Mouse (Mus musculus) lung, postnatal 0 days (tissue): ENCODE measurements around the gene Gm49333. TPM values are rescaled to one million over a fixed set of nuclear protein-coding genes. Genes with fewer than 3 reads are reported as not detected.

Experiments
- ATAC-seq: fragments of 200-750 bp; cut with Nextera tagmentation; 2 replicates; pipeline ENCODE4 v1.8.0; 2017; ENCODE audit warnings: moderate library complexity
- DNase-seq: peaks from one replicate; pipeline ENCODE4 v3.0.0-alpha.2; 2016; ENCODE audit warnings: low spot score
- H3K27ac ChIP-seq: fragments of 300-500 bp; sonication (generic); 2 replicates; pipeline ENCODE4 v1.5.1; 2014; ENCODE audit warnings: antibody characterized with exemption, mild to moderate bottlenecking, low read length, mixed read lengths
- H3K27me3 ChIP-seq: fragments of 300-500 bp; sonication (generic); replicated peaks from 2 replicates; pipeline ENCODE4 v1.6.1; 2014; ENCODE audit warnings: low read length, mixed read lengths; ENCODE audit not compliant: insufficient read depth
- H3K36me3 ChIP-seq: fragments of 300-500 bp; sonication (generic); 2 replicates; pipeline ENCODE4 v1.6.1; 2014; ENCODE audit warnings: low read length, mixed read lengths; ENCODE audit not compliant: insufficient read depth
- H3K4me1 ChIP-seq: fragments of 300-500 bp; sonication (generic); 2 replicates; pipeline ENCODE4 v1.6.1; 2014; ENCODE audit warnings: antibody characterized with exemption, low read depth, low read length, mixed read lengths; ENCODE audit not compliant: insufficient read depth
- H3K4me2 ChIP-seq: fragments of 300-500 bp; sonication (generic); replicated peaks from 2 replicates; pipeline ENCODE4 v1.6.1; 2014; ENCODE audit warnings: low read depth, mild to moderate bottlenecking, low read length, moderate library complexity, mixed read lengths
- H3K4me3 ChIP-seq: fragments of 300-500 bp; sonication (generic); 2 replicates; pipeline ENCODE4 v1.5.1; 2014; ENCODE audit warnings: low read depth, low read length
- H3K9ac ChIP-seq: fragments of 300-500 bp; sonication (generic); replicated peaks from 2 replicates; pipeline ENCODE4 v1.6.1; 2014; ENCODE audit warnings: low read depth, mild to moderate bottlenecking
- H3K9me3 ChIP-seq: fragments of 300-500 bp; sonication (generic); 2 replicates; pipeline ENCODE4 v1.6.1; 2016; ENCODE audit warnings: low read length, mixed read lengths
- CTCF ChIP-seq: IDR thresholded peaks from 2 replicates; pipeline ENCODE4 v1.5.1; 2016; ENCODE audit warnings: antibody characterized with exemption, mild to moderate bottlenecking
- EP300 ChIP-seq: IDR thresholded peaks from 2 replicates; pipeline ENCODE4 v1.6.1; 2016; ENCODE audit warnings: antibody characterized with exemption, mild to moderate bottlenecking, control low read depth
- WGBS: fragments of 180-500 bp; shearing (Covaris S2); extraction: QIAGEN DNeasy Blood & Tissue Kit; methylation state at CpG from one replicate; pipeline ENCODE4 v1.1.7; 2014; 5-methylcytosine and 5-hydroxymethylcytosine counted together
- polyA plus RNA-seq: library from polyadenylated mRNA; unstranded; fragments of >200 nt; fragmentation: Nextera tagmentation; extraction: Ambion mirVana; gene quantifications from 2 replicates; pipeline ENCODE4 v1.2.1, GENCODE M21; 2015

The Gm49333 gene
- polyA plus RNA-seq, 1 experiment from 2014 or later: 0.08 TPM

DNA sequence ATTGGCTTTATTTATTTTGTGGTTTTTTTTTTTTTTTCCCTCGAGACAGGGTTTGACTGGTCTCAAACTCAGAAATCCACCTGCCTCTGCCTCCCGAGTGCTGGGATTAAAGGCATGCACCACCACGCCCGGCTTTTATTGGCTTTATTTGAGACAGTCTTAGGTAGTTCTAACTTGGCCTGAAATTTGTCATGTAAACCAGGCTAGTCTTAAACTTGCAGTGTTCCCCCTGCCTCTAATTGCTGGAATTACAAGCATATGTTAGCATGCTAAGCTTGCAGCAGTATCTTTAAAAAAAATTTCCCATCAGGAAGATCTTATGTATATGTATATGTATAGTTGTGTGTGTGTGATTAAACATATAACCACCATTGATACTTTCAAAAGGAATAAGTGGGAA is 65.3 kb downstream of the Gm49333 start:
- ATAC-seq (no peak), DNase-seq (no peak)
- no peaks in the 10 kb centered on the region for H3K27me3 ChIP-seq
- H3K36me3 ChIP-seq: peaks cover 29% of the 10 kb centered on the region
- peaks cover 14% of the 10 kb centered on the region for H3K4me1 ChIP-seq
- no peaks in the 10 kb centered on the region for H3K9me3 ChIP-seq
- WGBS: 67% methylated on average over 4 of the region's 4 CpGs
- H3K4me3 ChIP-seq: no peak overlapping the region
- TF ChIP-seq CTCF: peak; percentile 30
- TF ChIP-seq EP300: no peak
- no peak overlapping the region for H3K27ac ChIP-seq
- H3K4me2 ChIP-seq: no peak overlapping the region
- no peak overlapping the region for H3K9ac ChIP-seq

DNA sequence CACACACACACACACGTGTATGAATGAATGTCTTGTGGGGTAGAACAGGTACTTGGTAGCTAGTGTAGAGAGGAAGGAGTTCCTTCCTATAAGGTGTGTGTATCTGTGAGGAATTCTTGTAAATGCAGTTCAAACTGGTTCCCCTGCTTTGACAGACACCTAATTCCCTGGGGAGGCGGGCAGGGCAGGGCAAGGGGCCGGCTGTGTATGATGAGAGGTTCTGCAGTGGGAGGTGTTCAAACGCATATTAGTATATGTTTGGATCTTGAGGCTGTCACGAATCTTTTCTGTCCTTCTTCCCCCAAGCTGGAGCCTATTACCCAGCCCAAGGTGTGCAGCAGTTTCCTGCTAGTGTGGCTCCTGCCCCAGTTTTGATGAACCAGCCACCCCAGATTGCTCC is 66.0 kb downstream of the Gm49333 start:
- ATAC-seq (no peak), DNase-seq (no peak)
- 0 out of 2 replicates have a peak overlapping the region, but pooled peaks have one; percentile 2 for H3K9ac ChIP-seq
- peak overlapping the region; percentile 73 for H3K27ac ChIP-seq
- TF ChIP-seq EP300: no peak
- TF ChIP-seq CTCF: no peak
- no peak overlapping the region for H3K4me3 ChIP-seq
- no peaks in the 10 kb centered on the region for H3K9me3 ChIP-seq
- H3K36me3 ChIP-seq: peaks cover 36% of the 10 kb centered on the region
- H3K4me2 ChIP-seq: no peak overlapping the region
- WGBS: 70% methylated on average over 5 of the region's 5 CpGs
- peaks cover 14% of the 10 kb centered on the region for H3K4me1 ChIP-seq
- no peaks in the 10 kb centered on the region for H3K27me3 ChIP-seq

DNA sequence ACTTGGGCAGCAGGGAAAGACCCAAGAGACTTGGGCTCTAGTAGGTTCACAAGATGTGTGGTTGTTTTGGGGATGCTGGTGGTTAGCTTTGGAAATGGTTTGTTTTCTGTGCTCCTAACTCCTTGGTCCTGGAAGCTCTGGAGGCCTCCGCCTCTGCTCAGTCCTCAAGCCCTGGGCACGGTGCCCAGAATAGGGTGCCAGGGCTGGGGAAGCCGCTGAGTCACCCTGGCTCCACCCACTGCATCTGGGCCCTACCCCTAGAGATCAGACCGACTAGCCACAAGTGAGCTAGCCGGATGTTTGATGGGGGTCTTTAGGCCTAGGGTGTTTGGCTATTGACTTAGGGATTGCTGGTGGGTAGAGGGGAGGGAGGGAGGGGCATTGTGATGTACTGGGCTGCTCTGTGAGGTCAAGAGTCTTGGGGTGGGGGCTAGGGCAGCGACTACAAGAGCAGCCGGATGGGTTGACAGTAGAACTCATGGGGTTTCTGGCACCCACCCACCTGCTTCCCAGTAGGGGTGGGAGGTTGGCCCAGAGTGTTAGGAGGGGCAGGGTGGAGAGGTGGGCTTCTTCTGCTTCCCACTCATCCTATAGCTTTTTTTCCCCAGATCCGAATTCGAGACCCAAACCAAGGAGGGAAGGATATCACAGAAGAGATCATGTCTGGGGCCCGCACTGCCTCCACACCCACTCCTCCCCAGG is 66.7 kb downstream of the Gm49333 start:
- TF ChIP-seq EP300 (no peak), CTCF (no peak)
- H3K36me3 ChIP-seq: peaks cover 43% of the 10 kb centered on the region
- peak; percentile 87 for ATAC-seq
- peaks cover 14% of the 10 kb centered on the region for H3K4me1 ChIP-seq
- peak; percentile 94 for DNase-seq
- no peaks in the 10 kb centered on the region for H3K9me3 ChIP-seq
- no peak overlapping the region for H3K4me3 ChIP-seq
- H3K27ac ChIP-seq: peak overlapping the region; percentile 73
- H3K4me2 ChIP-seq: no peak overlapping the region
- 57% methylated on average over 10 of the region's 10 CpGs for WGBS
- no peaks in the 10 kb centered on the region for H3K27me3 ChIP-seq
- H3K9ac ChIP-seq: 0 out of 2 replicates have a peak overlapping the region, but pooled peaks have one; percentile 2

DNA sequence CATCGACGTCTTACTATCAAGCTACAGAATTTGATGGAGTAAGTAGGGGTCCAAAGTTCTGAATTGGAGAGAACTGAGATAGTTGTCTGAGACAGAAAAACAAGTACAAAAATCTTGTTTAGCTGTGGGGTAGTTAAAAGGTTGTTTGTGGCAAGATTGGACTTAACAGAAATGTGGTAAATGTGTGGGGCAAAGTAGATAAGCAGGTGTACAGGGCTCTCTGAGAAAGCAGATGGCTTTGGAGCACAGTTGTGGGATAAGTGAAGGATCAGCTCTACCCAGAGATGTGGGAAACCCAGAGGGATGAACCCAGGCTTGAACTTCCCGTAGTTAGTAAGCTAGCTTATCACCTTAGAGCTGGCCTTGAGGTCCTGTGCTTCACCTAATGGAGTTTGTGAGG is 79.4 kb downstream of the Gm49333 start:
- no peak overlapping the region for H3K27ac ChIP-seq
- H3K9me3 ChIP-seq: no peaks in the 10 kb centered on the region
- no peaks in the 10 kb centered on the region for H3K27me3 ChIP-seq
- WGBS: 81% methylated on average over 3 of the region's 3 CpGs
- H3K4me2 ChIP-seq: no peak overlapping the region
- no peak for DNase-seq
- H3K9ac ChIP-seq: no peak overlapping the region
- TF ChIP-seq EP300: no peak
- TF ChIP-seq CTCF: no peak
- H3K4me1 ChIP-seq: peaks cover 7% of the 10 kb centered on the region; the same call in 1 of the 2 replicates
- no peak for ATAC-seq
- H3K36me3 ChIP-seq: peaks cover 38% of the 10 kb centered on the region
- H3K4me3 ChIP-seq: no peak overlapping the region

DNA sequence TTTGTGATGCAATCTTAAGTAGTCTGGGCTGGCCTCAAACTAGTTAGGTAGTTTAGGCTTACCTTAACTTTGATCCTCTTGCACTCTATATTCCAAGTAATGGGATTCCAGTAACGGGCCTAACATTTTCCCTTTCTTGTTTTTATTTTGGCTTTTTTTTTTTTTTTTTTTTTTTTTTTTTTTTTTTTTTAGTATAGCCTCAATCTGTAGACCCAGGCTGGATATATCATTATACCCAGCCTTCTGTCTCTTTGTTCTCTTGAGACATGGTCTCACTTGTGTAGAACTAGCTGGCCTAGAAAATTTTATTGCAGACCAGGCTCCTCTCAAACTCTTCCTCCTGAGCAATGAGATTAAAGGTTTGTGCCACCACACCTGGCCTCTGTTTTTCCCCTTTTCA is 80.2 kb downstream of the Gm49333 start:
- Histone ChIP-seq H3K27me3 (no peaks in the 10 kb centered on the region), H3K9me3 (no peaks in the 10 kb centered on the region), H3K4me1 (peaks cover 12% of the 10 kb centered on the region; the same call in 1 of the 2 replicates), H3K4me3 (no peak overlapping the region), H3K4me2 (no peak overlapping the region), H3K27ac (no peak overlapping the region), H3K36me3 (peaks cover 32% of the 10 kb centered on the region; the same call in 1 of the 2 replicates), H3K9ac (no peak overlapping the region)
- WGBS: 43% methylated on average over 1 of the region's 1 CpGs
- ATAC-seq (no peak), DNase-seq (no peak)
- TF ChIP-seq EP300 (no peak), CTCF (no peak)

DNA sequence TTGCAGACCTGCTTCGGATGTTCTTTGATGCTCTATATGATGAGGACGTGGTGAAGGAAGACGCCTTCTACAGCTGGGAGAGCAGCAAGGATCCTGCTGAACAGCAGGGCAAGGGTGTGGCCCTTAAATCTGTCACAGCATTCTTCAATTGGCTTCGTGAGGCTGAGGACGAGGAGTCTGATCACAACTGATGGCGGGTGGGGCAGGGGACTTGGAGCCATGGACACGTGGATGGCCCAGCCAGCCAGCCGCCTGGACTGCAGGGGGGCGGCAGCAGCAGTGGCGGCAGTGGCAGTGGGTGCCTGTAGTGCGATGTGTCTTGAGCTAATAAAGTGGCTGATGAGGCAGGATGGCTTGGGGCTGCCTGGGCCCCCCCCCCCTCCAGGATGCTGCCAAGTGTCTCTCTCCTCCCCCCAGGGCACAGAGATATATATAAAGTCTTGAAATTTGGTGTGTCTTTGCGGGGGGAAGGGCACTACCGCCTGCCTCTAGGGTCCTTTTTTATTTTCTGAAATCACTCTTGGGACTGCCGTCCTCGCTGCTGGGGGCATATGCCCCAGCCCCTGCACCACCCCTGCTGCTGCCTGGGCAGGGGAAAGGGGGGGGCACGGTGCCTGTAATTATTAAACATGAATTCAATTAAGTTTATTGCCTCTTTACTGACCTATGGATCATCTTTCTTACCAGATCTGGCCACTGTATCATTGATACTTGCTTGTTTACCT is 81.0 kb downstream of the Gm49333 start:
- ATAC-seq: no peak
- Histone ChIP-seq H3K27me3 (no peaks in the 10 kb centered on the region), H3K36me3 (peaks cover 27% of the 10 kb centered on the region; the same call in 1 of the 2 replicates), H3K4me3 (no peak overlapping the region), H3K4me1 (peaks cover 12% of the 10 kb centered on the region; the same call in 1 of the 2 replicates), H3K9me3 (no peaks in the 10 kb centered on the region), H3K9ac (no peak overlapping the region), H3K27ac (no peak overlapping the region), H3K4me2 (no peak overlapping the region)
- TF ChIP-seq CTCF (no peak), EP300 (no peak)
- WGBS: 52% methylated on average over 16 of the region's 16 CpGs
- DNase-seq: no peak
